Mouse (Mus musculus) liver, embryonic 11.5 days (tissue): ENCODE measurements around the gene Flt1. TPM values are rescaled to one million over a fixed set of nuclear protein-coding genes. Genes with fewer than 3 reads are reported as not detected.

ENCODE experiments used
- ATAC-seq: fragments of 200-750 bp; cut with Nextera tagmentation; replicated peaks from 2 replicates; pipeline ENCODE4 v1.8.0; 2017; ENCODE audit warnings: moderate number of reproducible peaks, mild to moderate bottlenecking, moderate TSS enrichment, moderate library complexity; ENCODE audit not compliant: low FRiP score
- DNase-seq: peaks from one replicate; pipeline ENCODE4 v3.0.0-alpha.2; 2017; ENCODE audit warnings: low spot score
- H3K27ac ChIP-seq: fragments of 300-500 bp; sonication (generic); 2 replicates; pipeline ENCODE4 v1.5.1; 2014; ENCODE audit warnings: mild to moderate bottlenecking, low read depth, low read length, control low read depth
- H3K27me3 ChIP-seq: fragments of 300-500 bp; sonication (generic); replicated peaks from 2 replicates; pipeline ENCODE4 v1.6.1; 2014; ENCODE audit warnings: low read length, mixed read lengths; ENCODE audit not compliant: control insufficient read depth, insufficient read depth
- H3K36me3 ChIP-seq: fragments of 300-500 bp; sonication (generic); 2 replicates; pipeline ENCODE4 v1.6.1; 2014; ENCODE audit warnings: mild to moderate bottlenecking, low read length, moderate library complexity, mixed read lengths; ENCODE audit not compliant: control insufficient read depth, insufficient read depth
- H3K4me1 ChIP-seq: fragments of 300-500 bp; sonication (generic); replicated peaks from 2 replicates; pipeline ENCODE4 v1.6.1; 2014; ENCODE audit warnings: low read length, mixed read lengths; ENCODE audit not compliant: control insufficient read depth, insufficient read depth
- H3K4me2 ChIP-seq: fragments of 300-500 bp; sonication (generic); 2 replicates; pipeline ENCODE4 v1.6.1; 2014; ENCODE audit warnings: mild to moderate bottlenecking, control low read depth, moderate library complexity
- H3K4me3 ChIP-seq: fragments of 300-500 bp; sonication (generic); 2 replicates; pipeline ENCODE4 v1.5.1; 2014; ENCODE audit warnings: low read depth, low read length, control low read depth
- H3K9ac ChIP-seq: fragments of 300-500 bp; sonication (generic); 2 replicates; pipeline ENCODE4 v1.6.1; 2014; ENCODE audit warnings: low read depth, low read length, control low read depth
- H3K9me3 ChIP-seq: fragments of 300-500 bp; sonication (generic); 2 replicates; pipeline ENCODE4 v1.6.1; 2016; ENCODE audit warnings: low read length, inconsistent platforms, mixed read lengths; ENCODE audit not compliant: control insufficient read depth
- WGBS: fragments of 180-500 bp; shearing (Covaris S2); extraction: QIAGEN DNeasy Blood & Tissue Kit; methylation state at CpG from one replicate; pipeline ENCODE4 v1.1.7; 2014; 5-methylcytosine and 5-hydroxymethylcytosine counted together
- polyA plus RNA-seq: library from polyadenylated mRNA; unstranded; fragments of >200 nt; fragmentation: Nextera tagmentation; extraction: Ambion mirVana; gene quantifications from 2 replicates; pipeline ENCODE4 v1.2.1, GENCODE M21; 2014

Flt1 gene
- polyA plus RNA-seq, 1 experiment from 2014 or later = 11.5 TPM

DNA sequence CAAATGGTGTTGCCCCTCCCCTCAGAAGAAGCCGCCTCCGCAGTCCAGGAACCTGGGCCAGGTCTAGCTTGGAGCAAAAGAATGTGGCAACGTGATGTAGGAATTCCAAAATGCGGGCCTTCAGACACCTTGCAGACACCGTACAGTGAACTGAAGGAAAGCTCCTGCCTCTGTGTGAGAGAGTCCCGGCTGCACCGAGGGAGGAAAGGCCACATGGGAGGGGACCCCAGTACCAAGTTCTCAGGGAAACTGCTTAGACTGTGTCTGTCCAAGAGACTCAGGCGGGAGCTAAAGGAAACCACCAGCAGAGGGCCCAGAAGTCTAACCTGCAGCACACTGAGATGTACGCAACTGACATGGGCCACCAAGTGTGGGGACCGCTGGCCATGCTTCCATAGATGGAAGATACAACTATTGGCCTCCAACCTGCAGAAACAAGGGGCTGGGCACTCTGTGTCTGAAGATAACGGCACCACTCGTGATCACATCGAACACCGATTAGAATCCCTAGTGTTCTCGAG lies 9.1 kb downstream of the Flt1 start:
- no peak overlapping the region for H3K4me3 ChIP-seq
- H3K4me1 ChIP-seq = 0 out of 2 replicates have a peak, but pooled peaks cover 3% of the 10 kb centered on the region
- DNase-seq (no peak), ATAC-seq (no peak)
- no peaks in the 10 kb centered on the region for H3K9me3 ChIP-seq
- H3K27ac ChIP-seq = no peak overlapping the region
- peaks cover 20% of the 10 kb centered on the region for H3K27me3 ChIP-seq
- H3K9ac ChIP-seq = no peak overlapping the region
- no peak overlapping the region for H3K4me2 ChIP-seq
- no peaks in the 10 kb centered on the region for H3K36me3 ChIP-seq
- WGBS = 71% methylated on average over 15 of the region's 15 CpGs

DNA sequence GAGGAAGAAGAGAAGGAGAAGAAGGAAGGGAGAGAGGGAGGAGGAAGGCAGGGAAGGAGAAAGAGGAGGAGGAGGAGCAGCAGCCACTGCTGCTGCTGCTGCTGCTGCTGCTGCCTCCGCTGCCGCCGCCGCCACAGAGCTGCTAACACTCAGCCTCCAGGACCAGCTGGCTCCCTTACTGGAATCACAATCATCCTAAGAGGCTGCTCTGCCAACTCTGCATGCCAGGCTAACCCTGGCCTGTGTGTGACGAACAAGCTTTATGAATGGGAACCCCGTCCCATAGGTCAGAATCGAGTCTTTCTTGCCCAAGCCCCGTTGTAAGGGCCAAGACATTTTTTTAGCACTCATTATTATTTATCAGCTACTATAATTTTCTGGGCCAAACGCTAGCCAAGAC lies 9.5 kb downstream of the Flt1 start:
- no peak overlapping the region for H3K4me3 ChIP-seq
- 0 out of 2 replicates have a peak, but pooled peaks cover 3% of the 10 kb centered on the region for H3K4me1 ChIP-seq
- WGBS = 81% methylated on average over 9 of the region's 9 CpGs
- no peak for DNase-seq
- no peak overlapping the region for H3K4me2 ChIP-seq
- peaks cover 15% of the 10 kb centered on the region for H3K27me3 ChIP-seq
- no peaks in the 10 kb centered on the region for H3K36me3 ChIP-seq
- H3K9me3 ChIP-seq = no peaks in the 10 kb centered on the region
- H3K9ac ChIP-seq = no peak overlapping the region
- no peak for ATAC-seq
- H3K27ac ChIP-seq = no peak overlapping the region

DNA sequence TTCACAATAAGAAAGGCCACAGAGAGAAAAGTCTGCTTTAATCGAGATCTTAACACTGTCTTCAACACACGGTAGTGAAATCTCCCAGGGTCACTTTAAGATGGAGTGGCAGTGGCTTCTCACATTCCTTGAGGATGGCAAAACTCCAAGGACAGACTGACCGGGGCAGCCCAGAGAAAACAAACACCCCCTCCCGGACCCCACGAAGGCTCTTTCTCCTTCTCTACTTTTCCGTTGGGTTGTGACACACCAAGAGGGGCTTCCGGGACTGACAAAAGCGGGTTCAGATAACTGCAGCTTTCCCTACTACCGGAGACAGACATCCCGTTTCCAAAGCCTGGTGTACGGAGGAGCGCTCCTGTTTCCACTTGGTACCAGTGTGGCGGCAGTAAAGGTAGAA lies 10.4 kb downstream of the Flt1 start:
- 74% methylated on average over 13 of the region's 13 CpGs for WGBS
- DNase-seq = no peak
- Histone ChIP-seq H3K9me3 (no peaks in the 10 kb centered on the region), H3K27ac (no peak overlapping the region), H3K4me1 (0 out of 2 replicates have a peak, but pooled peaks cover 3% of the 10 kb centered on the region), H3K4me2 (no peak overlapping the region), H3K4me3 (no peak overlapping the region), H3K9ac (no peak overlapping the region), H3K36me3 (no peaks in the 10 kb centered on the region), H3K27me3 (peaks cover 8% of the 10 kb centered on the region)
- no peak for ATAC-seq

DNA sequence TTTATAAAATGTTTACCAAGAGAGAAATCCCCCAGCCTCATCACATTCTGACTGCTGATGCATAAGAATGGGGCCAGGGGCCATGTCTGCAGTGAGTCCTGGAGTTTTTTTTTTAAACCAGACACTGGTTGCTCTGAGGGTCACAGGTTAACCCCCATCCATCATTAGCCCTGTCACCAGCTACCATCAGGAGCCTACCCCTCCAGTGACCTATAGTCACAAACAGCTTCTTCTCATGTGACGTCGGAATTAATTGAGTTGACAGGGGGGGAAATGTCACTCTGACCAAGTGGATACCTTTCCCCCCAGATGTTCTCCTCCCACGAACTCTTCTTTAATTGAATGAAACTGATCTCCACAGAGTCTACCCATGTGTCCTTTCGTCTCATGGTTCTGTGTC lies 17.3 kb downstream of the Flt1 start:
- Histone ChIP-seq H3K27me3 (no peaks in the 10 kb centered on the region), H3K9me3 (no peaks in the 10 kb centered on the region), H3K4me1 (no peaks in the 10 kb centered on the region), H3K9ac (no peak overlapping the region), H3K27ac (no peak overlapping the region), H3K36me3 (no peaks in the 10 kb centered on the region), H3K4me3 (no peak overlapping the region), H3K4me2 (no peak overlapping the region)
- DNase-seq (no peak), ATAC-seq (no peak)
- 55% methylated on average over 4 of the region's 4 CpGs for WGBS

DNA sequence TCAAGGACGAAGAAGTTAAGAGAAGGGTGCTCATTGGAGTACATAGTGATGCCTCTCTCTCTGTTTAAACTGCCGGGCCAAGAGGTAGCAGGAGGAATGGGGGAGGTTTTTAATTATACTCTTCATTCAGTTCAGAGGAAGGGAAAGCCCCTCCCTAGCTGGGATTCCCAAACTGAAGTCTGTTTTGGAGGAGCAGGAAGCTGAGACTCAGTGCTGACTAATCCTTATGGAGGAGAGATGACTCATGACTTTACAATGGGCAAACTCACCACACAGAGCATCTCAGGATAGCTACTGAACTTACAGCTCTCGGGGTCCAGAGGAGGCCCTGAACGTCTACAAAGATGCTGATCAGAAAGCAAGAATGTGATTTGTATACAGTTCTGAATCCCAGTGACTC lies 18.3 kb downstream of the Flt1 start:
- ATAC-seq = no peak
- H3K4me3 ChIP-seq = no peak overlapping the region
- H3K9me3 ChIP-seq = no peaks in the 10 kb centered on the region
- no peaks in the 10 kb centered on the region for H3K27me3 ChIP-seq
- 44% methylated on average over 4 of the region's 4 CpGs for WGBS
- H3K27ac ChIP-seq = no peak overlapping the region
- no peak for DNase-seq
- no peaks in the 10 kb centered on the region for H3K4me1 ChIP-seq
- H3K9ac ChIP-seq = no peak overlapping the region
- H3K4me2 ChIP-seq = no peak overlapping the region
- H3K36me3 ChIP-seq = no peaks in the 10 kb centered on the region

DNA sequence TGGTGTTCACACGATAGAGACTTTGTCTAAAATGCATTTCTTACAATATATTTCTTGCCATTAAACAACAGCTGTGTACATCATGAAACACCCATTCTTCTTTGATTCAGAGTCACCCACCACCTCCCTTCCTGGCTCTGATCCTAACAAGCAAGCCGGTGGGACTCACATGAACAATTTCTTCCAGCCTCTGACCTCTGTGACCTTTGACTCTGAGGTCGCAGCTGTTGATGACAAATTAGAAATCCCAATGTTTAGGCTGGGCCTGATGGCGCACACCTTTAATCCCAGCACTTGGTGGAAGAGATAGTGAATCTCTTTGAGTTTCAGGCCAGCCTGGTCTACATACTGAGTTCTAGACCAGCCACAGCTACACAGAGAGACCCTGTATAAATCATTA lies 20.9 kb downstream of the Flt1 start:
- Histone ChIP-seq H3K4me3 (no peak overlapping the region), H3K4me2 (no peak overlapping the region), H3K9ac (no peak overlapping the region), H3K9me3 (no peaks in the 10 kb centered on the region), H3K36me3 (no peaks in the 10 kb centered on the region), H3K4me1 (no peaks in the 10 kb centered on the region), H3K27me3 (no peaks in the 10 kb centered on the region), H3K27ac (no peak overlapping the region)
- WGBS = 67% methylated on average over 4 of the region's 4 CpGs
- DNase-seq (no peak), ATAC-seq (no peak)

DNA sequence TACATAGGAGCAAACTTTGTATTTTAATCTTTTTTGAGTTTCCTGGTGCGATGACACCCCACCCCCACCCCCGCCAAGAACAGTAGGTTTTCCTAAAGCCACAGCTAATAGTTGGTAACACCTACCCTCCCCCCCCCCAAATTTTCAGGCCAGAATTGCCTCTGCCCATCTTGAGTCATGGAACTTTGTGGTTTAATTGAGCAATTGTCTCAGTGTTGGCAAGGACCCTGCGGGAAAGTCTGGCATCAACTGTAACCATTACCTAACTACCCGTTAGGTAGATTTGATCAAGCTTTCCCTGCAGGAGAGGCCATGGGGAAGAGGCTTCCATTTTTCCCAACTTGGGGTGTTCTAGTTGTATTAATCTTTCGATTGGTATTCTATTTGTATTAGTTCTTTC lies 23.4 kb downstream of the Flt1 start:
- H3K27me3 ChIP-seq = no peaks in the 10 kb centered on the region
- DNase-seq (no peak), ATAC-seq (no peak)
- no peak overlapping the region for H3K4me2 ChIP-seq
- H3K36me3 ChIP-seq = no peaks in the 10 kb centered on the region
- H3K9me3 ChIP-seq = no peaks in the 10 kb centered on the region
- no peak overlapping the region for H3K9ac ChIP-seq
- no peaks in the 10 kb centered on the region for H3K4me1 ChIP-seq
- H3K4me3 ChIP-seq = no peak overlapping the region
- no peak overlapping the region for H3K27ac ChIP-seq
- 79% methylated on average over 5 of the region's 5 CpGs for WGBS

DNA sequence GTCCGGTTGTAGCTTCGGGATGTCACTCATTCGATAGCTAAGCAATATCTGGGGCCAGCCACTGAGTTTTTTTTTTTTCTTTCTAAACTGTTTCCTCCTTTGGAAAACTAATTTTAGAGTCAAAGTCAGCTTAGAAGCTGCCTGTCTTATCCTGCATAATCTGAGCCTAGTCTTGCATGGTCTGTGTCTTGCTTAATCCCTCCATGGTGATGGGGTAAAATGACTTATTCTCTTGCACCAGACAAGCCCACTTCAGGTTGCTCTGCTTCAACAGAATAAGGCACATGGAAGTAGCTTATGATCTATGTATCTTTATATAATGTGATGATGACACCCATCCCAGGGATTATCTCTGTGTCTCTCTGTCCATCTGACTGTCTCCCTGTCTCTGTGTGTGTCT lies 24.8 kb downstream of the Flt1 start:
- H3K9me3 ChIP-seq = no peaks in the 10 kb centered on the region
- WGBS = 85% methylated on average over 3 of the region's 3 CpGs
- H3K27ac ChIP-seq = no peak overlapping the region
- DNase-seq = no peak
- H3K4me3 ChIP-seq = no peak overlapping the region
- no peaks in the 10 kb centered on the region for H3K4me1 ChIP-seq
- no peak overlapping the region for H3K9ac ChIP-seq
- H3K27me3 ChIP-seq = no peaks in the 10 kb centered on the region
- no peak overlapping the region for H3K4me2 ChIP-seq
- ATAC-seq = no peak
- no peaks in the 10 kb centered on the region for H3K36me3 ChIP-seq

DNA sequence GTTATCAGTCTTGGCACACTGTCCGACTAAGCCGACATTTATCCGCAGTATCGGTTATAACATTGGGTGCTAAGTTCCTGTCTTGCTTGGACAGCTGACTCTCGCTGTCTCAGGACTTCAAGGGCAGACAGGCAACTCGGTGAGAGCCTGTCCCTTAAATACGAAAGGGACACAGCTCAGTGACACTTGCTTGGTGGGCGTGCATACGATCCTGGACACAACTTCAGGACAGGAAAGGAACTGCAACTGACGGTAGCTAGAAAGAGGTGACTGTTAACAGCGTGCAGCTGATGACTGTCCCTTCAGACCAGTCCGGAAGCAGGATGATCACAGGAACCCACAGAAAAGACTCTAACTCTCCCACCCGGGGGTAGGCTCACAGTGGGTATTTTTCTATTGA lies 27.8 kb downstream of the Flt1 start:
- no peak for DNase-seq

More for the DNA sequence above, 27.8 kb downstream of the Flt1 start:
- WGBS = 57% methylated on average over 13 of the region's 13 CpGs
- no peak overlapping the region for H3K9ac ChIP-seq
- no peak overlapping the region for H3K4me2 ChIP-seq
- no peak overlapping the region for H3K27ac ChIP-seq
- ATAC-seq = no peak
- H3K36me3 ChIP-seq = no peaks in the 10 kb centered on the region
- H3K4me1 ChIP-seq = no peaks in the 10 kb centered on the region
- H3K27me3 ChIP-seq = no peaks in the 10 kb centered on the region
- H3K9me3 ChIP-seq = no peaks in the 10 kb centered on the region
- H3K4me3 ChIP-seq = no peak overlapping the region
